ENCODE assay signal across 11 mouse cellular contexts in the genomic region with DNA sequence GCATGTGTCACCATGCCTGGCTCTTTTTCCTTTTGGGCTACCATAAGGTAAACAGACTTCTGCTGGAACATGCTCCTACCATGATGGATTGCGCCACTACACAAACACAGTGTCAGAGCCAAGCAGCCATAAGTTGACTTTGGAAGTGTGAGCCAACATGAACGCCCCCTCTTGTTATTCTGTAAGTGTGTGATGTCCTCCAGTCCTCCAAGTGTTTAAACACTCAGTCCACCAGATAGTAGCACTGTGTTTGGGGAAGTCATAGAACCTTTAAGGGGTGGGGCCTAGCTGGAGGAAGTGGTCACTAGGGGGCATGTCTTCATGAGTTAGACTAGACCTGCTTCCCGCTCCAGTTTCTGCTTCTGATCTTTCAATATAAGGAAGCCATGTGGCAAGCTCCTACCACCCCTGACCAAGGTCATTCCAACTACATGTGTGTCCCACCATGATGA. TPM values are rescaled to one million over a fixed set of nuclear protein-coding genes. Genes with fewer than 3 reads are reported as not detected.
DNase-seq lines count a peak whose midpoint lies in the region; ATAC-seq and TF ChIP-seq lines count a peak whose summit lies in the region.
"Had no signal": no experiment of that assay in that cellular context is flagged by ENCODE, and none has a peak within 500 bp of the region (broad histone marks: within the 10 kb centered on the region; RNA-seq: fewer than 3 reads in every experiment).

No protein-coding gene starts in this region.

- WGBS in intestine, postnatal 0 days: 44% methylated on average over 3 of the region's 3 CpGs
- 62% methylated on average over 3 of the region's 3 CpGs for WGBS in heart, adult 2 months

- TF ChIP-seq POLR2A in MEL (IDR thresholded peaks at IDR 0.05; ENCODE audit: control insufficient read depth in 1 of 2, insufficient read depth in 1 of 2, low read depth in 1 of 2, low read length in 2 of 2, poor library complexity in 1 of 2): peak in 1 of 2 experiments; percentile 79; a peak in 2 of 4 replicates
- TF ChIP-seq POLR2A in heart, adult 2 months (IDR thresholded peaks at IDR 0.05; ENCODE audit: insufficient read depth, low read depth, low read length): no peak

- H3K4me1 ChIP-seq in MEL (ENCODE audit: control insufficient read depth in 1 of 2, insufficient read depth in 2 of 2, low read length in 2 of 2): peaks cover 3 to 21% of the 10 kb centered on the region in 2 experiments
- H3K4me1 ChIP-seq in intestine, postnatal 0 days (replicated peaks; ENCODE audit: control insufficient read depth, insufficient read depth, low read length): 0 out of 2 replicates have a peak, but pooled peaks cover under 1% of the 10 kb centered on the region
- no peaks in the 10 kb centered on the region for H3K4me1 ChIP-seq in heart, adult 2 months (ENCODE audit: control insufficient read depth, insufficient read depth, low read length)
- H3K4me1 ChIP-seq: hindbrain, embryonic 10.5 days; limb, embryonic 13.5 days had no signal

- no peak for TF ChIP-seq CTCF in MEL (IDR thresholded peaks at IDR 0.05 in 2 of 3, conservative IDR thresholded peaks at IDR 0.05 in 1 of 3; ENCODE audit: control insufficient read depth in 1 of 3, insufficient read depth in 1 of 3, low read depth in 2 of 3, low read length in 3 of 3, poor library complexity in 1 of 3, severe bottlenecking in 1 of 3)
- peak; percentile 44 for TF ChIP-seq CTCF in intestine, postnatal 0 days (IDR thresholded peaks at IDR 0.05; ENCODE audit: low read depth)
- TF ChIP-seq CTCF in heart, adult 2 months (IDR thresholded peaks at IDR 0.05): no peak

- no peak for TF ChIP-seq RAD21 in MEL (IDR thresholded peaks at IDR 0.05; ENCODE audit: low read depth, low read length)

- H3K4me3 ChIP-seq in MEL (ENCODE audit: control insufficient read depth in 1 of 2, insufficient read depth in 1 of 2, low read depth in 2 of 2, low read length in 2 of 2): no peak overlapping the region; a peak in 1 of 4 replicates
- H3K4me3 ChIP-seq in intestine, postnatal 0 days (ENCODE audit: low read depth, low read length): no peak overlapping the region
- no peak overlapping the region for H3K4me3 ChIP-seq in heart, adult 2 months
- H3K4me3 ChIP-seq: hindbrain, embryonic 10.5 days; limb, embryonic 13.5 days had no signal

- H3K9ac ChIP-seq in MEL (ENCODE audit: control insufficient read depth, low read depth, low read length, poor library complexity, severe bottlenecking): peak overlapping the region; percentile 37; the same call in 1 of the 2 replicates
- no peak overlapping the region for H3K9ac ChIP-seq in intestine, postnatal 0 days (ENCODE audit: low read depth, low read length)
- no peak overlapping the region for H3K9ac ChIP-seq in heart, adult 2 months (ENCODE audit: low read depth, low read length)
- H3K9ac ChIP-seq: limb, embryonic 13.5 days had no signal

- DNase-seq in A20 (ENCODE audit: low read depth, low spot score): peak; percentile 57
- DNase-seq in MEL (ENCODE audit: low read depth, low spot score): peak; percentile 89
- DNase-seq in lung, postnatal 4 days: peak; percentile 73 to 79
- no peak for DNase-seq in urinary bladder, postnatal 36 days (ENCODE audit: low spot score in 2 of 2)
- no peak for DNase-seq in frontal cortex, postnatal 14 days (ENCODE audit: low spot score in 2 of 2)
- DNase-seq in heart, adult 2 months: no peak
- DNase-seq: kidney, postnatal 36 days had no signal

- intact Hi-C loops in heart, adult 2 months (cut with DNase I): no loop called here

- no peak overlapping the region for H3K4me2 ChIP-seq in intestine, postnatal 0 days (replicated peaks; ENCODE audit: low read depth)
- H3K4me2 ChIP-seq: limb, embryonic 13.5 days had no signal

- H3K36me3 ChIP-seq in MEL (ENCODE audit: control insufficient read depth in 1 of 2, insufficient read depth in 2 of 2, low read length in 2 of 2): peaks cover 0 to 9% of the 10 kb centered on the region in 2 experiments; a peak in 2 of 4 replicates
- no peaks in the 10 kb centered on the region for H3K36me3 ChIP-seq in intestine, postnatal 0 days (ENCODE audit: control insufficient read depth, insufficient read depth)
- H3K36me3 ChIP-seq in heart, adult 2 months (ENCODE audit: control insufficient read depth, insufficient read depth, low read length): no peaks in the 10 kb centered on the region
- H3K36me3 ChIP-seq: hindbrain, embryonic 10.5 days; limb, embryonic 13.5 days had no signal

- peak; percentile 43; the same call in 1 of the 2 replicates for ATAC-seq in intestine, postnatal 0 days

- no peaks in the 10 kb centered on the region for H3K9me3 ChIP-seq in MEL (replicated peaks; ENCODE audit: insufficient read depth, low read length)
- no peaks in the 10 kb centered on the region for H3K9me3 ChIP-seq in intestine, postnatal 0 days (ENCODE audit: control insufficient read depth)
- H3K9me3 ChIP-seq: hindbrain, embryonic 10.5 days; limb, embryonic 13.5 days had no signal

- TF ChIP-seq EP300 in MEL (IDR thresholded peaks at IDR 0.05; ENCODE audit: low read depth in 1 of 2, low read length in 2 of 2): no peak
- no peak for TF ChIP-seq EP300 in heart, adult 2 months (IDR thresholded peaks at IDR 0.05; ENCODE audit: insufficient read depth, low read depth, low read length)

- peak overlapping the region; percentile 34 for H3K27ac ChIP-seq in MEL (ENCODE audit: control insufficient read depth, low read depth, low read length)
- H3K27ac ChIP-seq in intestine, postnatal 0 days (ENCODE audit: low read depth, low read length): no peak overlapping the region
- no peak overlapping the region for H3K27ac ChIP-seq in heart, adult 2 months
- H3K27ac ChIP-seq: hindbrain, embryonic 10.5 days; limb, embryonic 13.5 days had no signal

- no peaks in the 10 kb centered on the region for H3K27me3 ChIP-seq in MEL (ENCODE audit: control insufficient read depth in 1 of 2, insufficient read depth in 2 of 2, low read length in 2 of 2)
- no peaks in the 10 kb centered on the region for H3K27me3 ChIP-seq in intestine, postnatal 0 days (replicated peaks; ENCODE audit: control insufficient read depth, insufficient read depth, low read length)
- no peaks in the 10 kb centered on the region for H3K27me3 ChIP-seq in heart, adult 2 months (ENCODE audit: control insufficient read depth, insufficient read depth, low read length)
- H3K27me3 ChIP-seq: limb, embryonic 13.5 days had no signal

- H3K79me2 ChIP-seq in MEL (ENCODE audit: control insufficient read depth, insufficient read depth, low read length, poor library complexity): no peaks in the 10 kb centered on the region
- no peaks in the 10 kb centered on the region for H3K79me2 ChIP-seq in heart, adult 2 months (replicated peaks; ENCODE audit: control insufficient read depth, insufficient read depth, low read length)

TF ChIP-seq in MEL, 35 proteins besides CTCF, POLR2A, EP300 and RAD21 (continues in another document):
- no peak for TF ChIP-seq RCOR1 (IDR thresholded peaks at IDR 0.05; ENCODE audit: low read depth, low read length)
- TF ChIP-seq MXI1 (IDR thresholded peaks at IDR 0.05; ENCODE audit: low read depth, low read length): no peak
- 0 out of 2 replicates have a peak, but pooled peaks have one; percentile 19 for TF ChIP-seq HCFC1 (IDR thresholded peaks at IDR 0.05; ENCODE audit: low read depth, low read length)
- no peak for TF ChIP-seq ZMIZ1 (IDR thresholded peaks at IDR 0.05; ENCODE audit: low read depth, low read length)
- TF ChIP-seq GABPA (IDR thresholded peaks at IDR 0.05; ENCODE audit: low read depth, low read length): no peak
- TF ChIP-seq MYC (IDR thresholded peaks at IDR 0.05; ENCODE audit: low read depth, low read length): peak; percentile 69; the same call in 1 of the 2 replicates
- TF ChIP-seq BHLHE40 (IDR thresholded peaks at IDR 0.05; ENCODE audit: borderline replicate concordance, low read depth, low read length): no peak
- no peak for TF ChIP-seq ZNF384 (IDR thresholded peaks at IDR 0.05; ENCODE audit: low read depth, low read length)
- TF ChIP-seq ZKSCAN1 (IDR thresholded peaks at IDR 0.05; ENCODE audit: low read depth, low read length): no peak
- no peak for TF ChIP-seq JUND (IDR thresholded peaks at IDR 0.05; ENCODE audit: low read depth, low read length)

RNA-seq across cellular contexts. Expression of a gene that starts 15.7 kb away (rescaled TPM):
- not detected in 2 replicates for total RNA-seq in MEL (2012; rRNA removed)
- polyA plus RNA-seq in MEL (2012; ENCODE audit: insufficient read depth in 1 of 2, insufficient read length in 2 of 2, low read depth in 1 of 2, low replicate concordance in 2 of 2, missing spikeins in 1 of 2): not detected
- 3.9 and 4.7 TPM in 2 replicates for polyA plus RNA-seq in intestine, postnatal 0 days (2015; fragmentation: Nextera tagmentation; extraction: Ambion mirVana)
- under 1 TPM; 0.82 to 0.86 TPM for total RNA-seq in heart, adult 2 months (2021)
- polyA plus RNA-seq in heart, adult 2 months (2012; rRNA removed): 0.25 and 0.44 TPM in 2 replicates

RNA-seq across cellular contexts. Expression of a gene that starts 21.6 kb away (rescaled TPM):
- total RNA-seq in MEL (2012; rRNA removed): not detected in 2 replicates
- polyA plus RNA-seq in MEL (2012; ENCODE audit: insufficient read depth in 1 of 2, insufficient read length in 2 of 2, low read depth in 1 of 2, low replicate concordance in 2 of 2, missing spikeins in 1 of 2): not detected
- 0.16 TPM in 1 of 2 replicates, not detected in the other for polyA plus RNA-seq in intestine, postnatal 0 days (2015; fragmentation: Nextera tagmentation; extraction: Ambion mirVana)
- 1 to 10 TPM; 7.1 to 7.3 TPM for total RNA-seq in heart, adult 2 months (2021)
- 4.7 and 7.0 TPM in 2 replicates for polyA plus RNA-seq in heart, adult 2 months (2012; rRNA removed)
- polyA plus RNA-seq: hindbrain, embryonic 10.5 days had no signal

RNA-seq across cellular contexts. Expression of a gene that starts 28.8 kb away (rescaled TPM):
- total RNA-seq in MEL (2012; rRNA removed): 0.08 and 0.16 TPM in 2 replicates
- polyA plus RNA-seq in MEL (2012; ENCODE audit: insufficient read depth in 1 of 2, insufficient read length in 2 of 2, low read depth in 1 of 2, low replicate concordance in 2 of 2, missing spikeins in 1 of 2): under 1 TPM in 1 of 2 experiments, not detected in 1; 0.22 TPM
- polyA plus RNA-seq in intestine, postnatal 0 days (2015; fragmentation: Nextera tagmentation; extraction: Ambion mirVana): 24.7 and 27.2 TPM in 2 replicates
- 10 to 100 TPM; 14.4 to 15.9 TPM for total RNA-seq in heart, adult 2 months (2021)
- 13.6 and 17.7 TPM in 2 replicates for polyA plus RNA-seq in heart, adult 2 months (2012; rRNA removed)

RNA-seq across cellular contexts. Expression of a gene that starts 35.2 kb away (rescaled TPM):
- total RNA-seq in MEL (2012; rRNA removed): not detected in 2 replicates
- polyA plus RNA-seq in MEL (2012; ENCODE audit: insufficient read depth in 1 of 2, insufficient read length in 2 of 2, low read depth in 1 of 2, low replicate concordance in 2 of 2, missing spikeins in 1 of 2): under 1 TPM in 1 of 2 experiments, not detected in 1; 0.03 TPM
- not detected in 2 replicates for polyA plus RNA-seq in intestine, postnatal 0 days (2015; fragmentation: Nextera tagmentation; extraction: Ambion mirVana)
- not detected for total RNA-seq in heart, adult 2 months (2021)
- polyA plus RNA-seq in heart, adult 2 months (2012; rRNA removed): 0.04 and 0.09 TPM in 2 replicates
- polyA plus RNA-seq: hindbrain, embryonic 10.5 days; limb, embryonic 13.5 days; urinary bladder, adult 2 months had no signal

RNA-seq across cellular contexts. Expression of a gene that starts 43.3 kb away (rescaled TPM):
- total RNA-seq in MEL (2012; rRNA removed): 16.6 and 18.4 TPM in 2 replicates
- 10 to 100 TPM in 1 of 2 experiments, not detected in 1; 19.3 TPM for polyA plus RNA-seq in MEL (2012; ENCODE audit: insufficient read depth in 1 of 2, insufficient read length in 2 of 2, low read depth in 1 of 2, low replicate concordance in 2 of 2, missing spikeins in 1 of 2)
- 2.9 and 3.0 TPM in 2 replicates for polyA plus RNA-seq in intestine, postnatal 0 days (2015; fragmentation: Nextera tagmentation; extraction: Ambion mirVana)
- 1 to 10 TPM; 4.0 to 5.6 TPM for total RNA-seq in heart, adult 2 months (2021)
- 1.7 and 3.2 TPM in 2 replicates for polyA plus RNA-seq in heart, adult 2 months (2012; rRNA removed)

Comparison
In these comparisons a context has a peak if more than half of its experiments do, and no peak if none do; other contexts are left out.
1. DNase-seq: peak in A20 (single experiment), MEL (single experiment) and lung, postnatal 4 days (2 of 2); none in urinary bladder, postnatal 36 days (0 of 2), frontal cortex, postnatal 14 days (0 of 2) and heart, adult 2 months (0 of 2).
2. RNA of a gene that starts 28.8 kb away (polyA plus RNA-seq): 24.7 to 27.2 TPM in intestine, postnatal 0 days and 13.6 to 17.7 TPM in heart, adult 2 months; 0.22 TPM in MEL; every median in the first group is over 10 times any median in the second.